Mouse (Mus musculus): Measurements from ENCODE around the gene Odf3b. TPM values are rescaled to one million over a fixed set of nuclear protein-coding genes. Genes with fewer than 3 reads are reported as not detected.

The Odf3b gene
- polyA plus RNA-seq (2015; fragmentation: Nextera tagmentation; extraction: Ambion mirVana): 0.56 and 0.59 TPM in 2 replicates

- H3K4me2 ChIP-seq: peak within 1 kb of the TSS; percentile 69
- no peak; the same call in 1 of the 2 replicates for ATAC-seq (ENCODE audit: low read depth)
- no peak for DNase-seq
- H3K4me3 ChIP-seq (replicated peaks): peak within 1 kb of the TSS; percentile 50
- H3K27ac ChIP-seq: no peak within 1 kb of the TSS
- peaks cover 43% of the 10 kb centered on the region for H3K27me3 ChIP-seq
- no peaks in the 10 kb centered on the region for H3K36me3 ChIP-seq
- H3K4me1 ChIP-seq (replicated peaks): peaks cover 36% of the 10 kb centered on the region
- H3K9me3 ChIP-seq (replicated peaks): no peaks in the 10 kb centered on the region
- WGBS (ENCODE audit: insufficient replicate concordance): 2% methylated on average over 32 of the region's 33 CpGs
- peak within 1 kb of the TSS; percentile 47 for H3K9ac ChIP-seq
Observed at GRCm38 (mm10) chr15:89378831-89379401, at the start of gene Odf3b. Odf3b (minus strand) TSS chr15:89379282.

GRCm38 (mm10) chr15:89428136-89428790 is 49.2 kb upstream of the Odf3b start:
- Histone ChIP-seq H3K9me3 (replicated peaks) (no peaks in the 10 kb centered on the region), H3K4me3 (replicated peaks) (peak overlapping the region; percentile 83), H3K9ac (peak overlapping the region; percentile 88), H3K27ac (peak overlapping the region; percentile 100; the same call in 1 of the 2 replicates), H3K36me3 (peaks cover 29% of the 10 kb centered on the region), H3K4me2 (peak overlapping the region; percentile 94), H3K27me3 (no peaks in the 10 kb centered on the region), H3K4me1 (replicated peaks) (peaks cover 60% of the 10 kb centered on the region)
- WGBS (ENCODE audit: insufficient replicate concordance): 83% methylated on average over 19 of the region's 19 CpGs
- ATAC-seq (ENCODE audit: low read depth): no peak
- no peak for DNase-seq

- WGBS (ENCODE audit: insufficient replicate concordance): 86% methylated on average over 10 of the region's 10 CpGs
- Histone ChIP-seq H3K4me3 (replicated peaks) (no peak overlapping the region), H3K27ac (no peak overlapping the region), H3K4me2 (no peak overlapping the region), H3K9me3 (replicated peaks) (no peaks in the 10 kb centered on the region), H3K27me3 (no peaks in the 10 kb centered on the region), H3K36me3 (peaks cover 31% of the 10 kb centered on the region), H3K9ac (no peak overlapping the region), H3K4me1 (replicated peaks) (peaks cover 53% of the 10 kb centered on the region)
- ATAC-seq (ENCODE audit: low read depth) (no peak), DNase-seq (no peak)
Observed at GRCm38 (mm10) chr15:89426716-89427115, 47.6 kb upstream of the Odf3b start.

GRCm38 (mm10) chr15:89425711-89426121 is 46.6 kb upstream of the Odf3b start, which contains the start of gene Cpt1b:
Cpt1b (minus strand) TSS chr15:89425863.
- Histone ChIP-seq H3K4me3 (replicated peaks) (0 out of 2 replicates have a peak within 1 kb of the TSS, but pooled peaks have one; percentile 13), H3K9me3 (replicated peaks) (no peaks in the 10 kb centered on the region), H3K27me3 (no peaks in the 10 kb centered on the region), H3K4me1 (replicated peaks) (peaks cover 43% of the 10 kb centered on the region), H3K36me3 (peaks cover 31% of the 10 kb centered on the region), H3K4me2 (peak within 1 kb of the TSS; percentile 34), H3K9ac (no peak within 1 kb of the TSS), H3K27ac (peak within 1 kb of the TSS; percentile 39; the same call in 1 of the 2 replicates)
- no peak for DNase-seq
- 56% methylated on average over 6 of the region's 6 CpGs for WGBS (ENCODE audit: insufficient replicate concordance)
- ATAC-seq (ENCODE audit: low read depth): no peak

GRCm38 (mm10) chr15:89424621-89425020 is 45.5 kb upstream of the Odf3b start:
- no peak for ATAC-seq (ENCODE audit: low read depth)
- H3K9me3 ChIP-seq (replicated peaks): no peaks in the 10 kb centered on the region
- peaks cover 39% of the 10 kb centered on the region for H3K36me3 ChIP-seq
- no peak overlapping the region for H3K4me3 ChIP-seq (replicated peaks)
- no peak overlapping the region for H3K9ac ChIP-seq
- H3K4me1 ChIP-seq (replicated peaks): peaks cover 35% of the 10 kb centered on the region
- WGBS (ENCODE audit: insufficient replicate concordance): 72% methylated on average over 8 of the region's 8 CpGs
- H3K27me3 ChIP-seq: no peaks in the 10 kb centered on the region
- no peak overlapping the region for H3K4me2 ChIP-seq
- no peak overlapping the region for H3K27ac ChIP-seq
- DNase-seq: no peak

- Histone ChIP-seq H3K4me3 (replicated peaks) (no peak overlapping the region), H3K9me3 (replicated peaks) (no peaks in the 10 kb centered on the region), H3K27ac (no peak overlapping the region), H3K4me1 (replicated peaks) (peaks cover 17% of the 10 kb centered on the region), H3K9ac (no peak overlapping the region), H3K36me3 (peaks cover 26% of the 10 kb centered on the region), H3K27me3 (no peaks in the 10 kb centered on the region), H3K4me2 (no peak overlapping the region)
- no peak for DNase-seq
- no peak for ATAC-seq (ENCODE audit: low read depth)
- 86% methylated on average over 9 of the region's 9 CpGs for WGBS (ENCODE audit: insufficient replicate concordance)
Observed at GRCm38 (mm10) chr15:89421938-89422337, 42.9 kb upstream of the Odf3b start.

- Histone ChIP-seq H3K4me3 (replicated peaks) (no peak overlapping the region), H3K9me3 (replicated peaks) (no peaks in the 10 kb centered on the region), H3K36me3 (peaks cover 6% of the 10 kb centered on the region), H3K9ac (no peak overlapping the region), H3K4me2 (no peak overlapping the region), H3K27me3 (no peaks in the 10 kb centered on the region), H3K27ac (no peak overlapping the region), H3K4me1 (replicated peaks) (no peaks in the 10 kb centered on the region)
- WGBS (ENCODE audit: insufficient replicate concordance): 70% methylated on average over 8 of the region's 8 CpGs
- DNase-seq: no peak
- no peak for ATAC-seq (ENCODE audit: low read depth)
Observed at GRCm38 (mm10) chr15:89415282-89415681, 36.2 kb upstream of the Odf3b start.

- DNase-seq (no peak), ATAC-seq (ENCODE audit: low read depth) (no peak)
- Histone ChIP-seq H3K4me2 (no peak within 1 kb of the TSS), H3K4me1 (replicated peaks) (no peaks in the 10 kb centered on the region), H3K27ac (no peak within 1 kb of the TSS), H3K27me3 (no peaks in the 10 kb centered on the region), H3K36me3 (no peaks in the 10 kb centered on the region), H3K9ac (no peak within 1 kb of the TSS), H3K4me3 (replicated peaks) (no peak within 1 kb of the TSS), H3K9me3 (replicated peaks) (no peaks in the 10 kb centered on the region; the same call in 1 of the 2 replicates)
- WGBS (ENCODE audit: insufficient replicate concordance): 65% methylated on average over 19 of the region's 24 CpGs
Observed at GRCm38 (mm10) chr15:89410118-89410517, 31.0 kb upstream of the Odf3b start, which contains the start of gene Syce3. Syce3 (minus strand) TSS chr15:89410503.

GRCm38 (mm10) chr15:89406691-89407090 is 27.6 kb upstream of the Odf3b start:
- ATAC-seq (ENCODE audit: low read depth) (no peak), DNase-seq (no peak)
- no peak overlapping the region for H3K4me2 ChIP-seq
- H3K9me3 ChIP-seq (replicated peaks): no peaks in the 10 kb centered on the region; the same call in 1 of the 2 replicates
- no peaks in the 10 kb centered on the region for H3K4me1 ChIP-seq (replicated peaks)
- H3K27me3 ChIP-seq: no peaks in the 10 kb centered on the region
- H3K9ac ChIP-seq: no peak overlapping the region
- H3K4me3 ChIP-seq (replicated peaks): no peak overlapping the region
- no peaks in the 10 kb centered on the region for H3K36me3 ChIP-seq
- H3K27ac ChIP-seq: no peak overlapping the region

- Histone ChIP-seq H3K4me3 (replicated peaks) (no peak overlapping the region), H3K27me3 (no peaks in the 10 kb centered on the region), H3K36me3 (no peaks in the 10 kb centered on the region), H3K27ac (no peak overlapping the region), H3K9ac (no peak overlapping the region), H3K4me1 (replicated peaks) (no peaks in the 10 kb centered on the region), H3K4me2 (no peak overlapping the region), H3K9me3 (replicated peaks) (no peaks in the 10 kb centered on the region; the same call in 1 of the 2 replicates)
- no peak for ATAC-seq (ENCODE audit: low read depth)
- DNase-seq: no peak
- WGBS (ENCODE audit: insufficient replicate concordance): 59% methylated on average over 10 of the region's 10 CpGs
Observed at GRCm38 (mm10) chr15:89404831-89405623, 25.9 kb upstream of the Odf3b start.

GRCm38 (mm10) chr15:89402471-89402870 is 23.4 kb upstream of the Odf3b start:
- no peak overlapping the region for H3K4me2 ChIP-seq
- H3K36me3 ChIP-seq: no peaks in the 10 kb centered on the region
- 73% methylated on average over 1 of the region's 1 CpGs for WGBS (ENCODE audit: insufficient replicate concordance)
- ATAC-seq (ENCODE audit: low read depth) (no peak), DNase-seq (no peak)
- 0 out of 2 replicates have a peak, but pooled peaks cover 3% of the 10 kb centered on the region for H3K4me1 ChIP-seq (replicated peaks)
- H3K9ac ChIP-seq: no peak overlapping the region
- no peaks in the 10 kb centered on the region for H3K9me3 ChIP-seq (replicated peaks)
- H3K27me3 ChIP-seq: no peaks in the 10 kb centered on the region
- H3K27ac ChIP-seq: no peak overlapping the region
- no peak overlapping the region for H3K4me3 ChIP-seq (replicated peaks)
